ENCODE assay signal across 19 mouse cellular contexts in genomic region chr1:118402966-118403365, GRCm38 (mm10). TPM values are rescaled to one million over a fixed set of nuclear protein-coding genes. Genes with fewer than 3 reads are reported as not detected.
DNase-seq lines count a peak whose midpoint lies in the region; ATAC-seq and TF ChIP-seq lines count a peak whose summit lies in the region.
"Had no signal": no experiment of that assay in that cellular context is flagged by ENCODE, and none has a peak within 500 bp of the region (broad histone marks: within the 10 kb centered on the region; RNA-seq: fewer than 3 reads in every experiment).

No protein-coding gene starts in this region.

- no peak for DNase-seq in liver, embryonic 13.5 days
- DNase-seq in liver = no peak
- DNase-seq in ES-E14 (ENCODE audit: low read depth, low spot score) = no peak
- no peak for DNase-seq in liver, postnatal 0 days
- DNase-seq: adrenal gland, postnatal 25 days; cerebellum, adult 18-20 months; cerebellum, adult 9-11 months; forebrain, postnatal 0 days; gastrocnemius, postnatal 36 days; kidney, adult 2 months had no signal

- no peaks in the 10 kb centered on the region for H3K27me3 ChIP-seq in heart, embryonic 16.5 days (ENCODE audit: control insufficient read depth, insufficient read depth, low read length)
- H3K27me3 ChIP-seq in heart, embryonic 12.5 days (replicated peaks) = no peaks in the 10 kb centered on the region
- H3K27me3 ChIP-seq in liver, embryonic 13.5 days = no peaks in the 10 kb centered on the region
- no peaks in the 10 kb centered on the region for H3K27me3 ChIP-seq in liver, postnatal 0 days (ENCODE audit: insufficient read depth, low read length)
- H3K27me3 ChIP-seq: forebrain, embryonic 13.5 days; hindbrain, embryonic 12.5 days had no signal

- no peak overlapping the region for H3K9ac ChIP-seq in heart, embryonic 16.5 days (ENCODE audit: low read length)
- H3K9ac ChIP-seq in heart, embryonic 12.5 days = no peak overlapping the region
- peak overlapping the region; percentile 22; the same call in 1 of the 2 replicates for H3K9ac ChIP-seq in liver, embryonic 13.5 days
- no peak overlapping the region for H3K9ac ChIP-seq in ES-E14 (ENCODE audit: insufficient read depth, low read depth, low read length, poor library complexity, severe bottlenecking)
- H3K9ac ChIP-seq in liver, postnatal 0 days (replicated peaks) = no peak overlapping the region
- H3K9ac ChIP-seq: forebrain, embryonic 13.5 days; forebrain, postnatal 0 days; hindbrain, embryonic 12.5 days had no signal

- no peaks in the 10 kb centered on the region for H3K9me3 ChIP-seq in heart, embryonic 16.5 days (replicated peaks; ENCODE audit: control insufficient read depth, low read length)
- H3K9me3 ChIP-seq in heart, embryonic 12.5 days (replicated peaks) = no peaks in the 10 kb centered on the region
- H3K9me3 ChIP-seq in liver, embryonic 13.5 days (replicated peaks) = no peaks in the 10 kb centered on the region
- H3K9me3 ChIP-seq in ES-E14 (ENCODE audit: control insufficient read depth, insufficient read depth, low read depth, low read length) = no peaks in the 10 kb centered on the region
- no peaks in the 10 kb centered on the region for H3K9me3 ChIP-seq in liver, postnatal 0 days (ENCODE audit: low read length)
- H3K9me3 ChIP-seq: embryonic facial prominence, embryonic 10.5 days; forebrain, embryonic 13.5 days; hindbrain, embryonic 12.5 days had no signal

- no peak overlapping the region for H3K4me3 ChIP-seq in heart, embryonic 16.5 days (ENCODE audit: low read length)
- H3K4me3 ChIP-seq in heart, embryonic 12.5 days = no peak overlapping the region
- no peak overlapping the region for H3K4me3 ChIP-seq in liver, embryonic 13.5 days (replicated peaks)
- H3K4me3 ChIP-seq in ES-E14 (ENCODE audit: insufficient read depth in 1 of 2, low read depth in 1 of 2, low read length in 2 of 2, poor library complexity in 1 of 2, severe bottlenecking in 1 of 2) = no peak overlapping the region
- H3K4me3 ChIP-seq in liver, postnatal 0 days (ENCODE audit: low read depth, low read length) = no peak overlapping the region
- H3K4me3 ChIP-seq: embryonic facial prominence, embryonic 10.5 days; forebrain, embryonic 13.5 days; hindbrain, embryonic 12.5 days had no signal

- 0 out of 2 replicates have a peak overlapping the region, but pooled peaks have one; percentile 7 for H3K27ac ChIP-seq in heart, embryonic 16.5 days (ENCODE audit: low read length)
- H3K27ac ChIP-seq in heart, embryonic 12.5 days (ENCODE audit: poor library complexity, severe bottlenecking) = no peak overlapping the region; the same call in 1 of the 2 replicates
- no peak overlapping the region for H3K27ac ChIP-seq in liver, embryonic 13.5 days
- H3K27ac ChIP-seq in ES-E14 (ENCODE audit: insufficient read depth, low read depth, low read length, poor library complexity, severe bottlenecking) = peak overlapping the region; percentile 8; the same call in 1 of the 2 replicates
- H3K27ac ChIP-seq in liver, postnatal 0 days (ENCODE audit: low read depth) = peak overlapping the region; percentile 34; the same call in 1 of the 2 replicates
- H3K27ac ChIP-seq: embryonic facial prominence, embryonic 10.5 days; forebrain, embryonic 13.5 days; hindbrain, embryonic 12.5 days had no signal

- ATAC-seq in heart, embryonic 16.5 days (replicated peaks; ENCODE audit: extremely low read depth, insufficient read depth, low FRiP score) = no peak
- ATAC-seq in heart, embryonic 12.5 days (ENCODE audit: insufficient number of reproducible peaks, low FRiP score) = no peak
- peak; percentile 9; the same call in 1 of the 2 replicates for ATAC-seq in liver, embryonic 13.5 days (ENCODE audit: low read depth)
- ATAC-seq in liver, postnatal 0 days = no peak
- no peak for ATAC-seq in inflammation-experienced regulatory T-cells, adult 6 months
- ATAC-seq: activated CD4-positive, CD25-positive, alpha-beta regulatory T cell, adult 4 months; forebrain, embryonic 13.5 days; forebrain, postnatal 0 days; hindbrain, embryonic 16.5 days had no signal

- no peak overlapping the region for H3K4me2 ChIP-seq in heart, embryonic 16.5 days (ENCODE audit: low read depth, low read length)
- H3K4me2 ChIP-seq in heart, embryonic 12.5 days = no peak overlapping the region
- H3K4me2 ChIP-seq in liver, embryonic 13.5 days = no peak overlapping the region
- H3K4me2 ChIP-seq in liver, postnatal 0 days (ENCODE audit: low read depth, low read length) = no peak overlapping the region
- H3K4me2 ChIP-seq: forebrain, embryonic 13.5 days; heart, embryonic 11.5 days; hindbrain, embryonic 12.5 days had no signal

- in situ Hi-C loops in ES-E14 (cut with MboI; ENCODE audit: low sequenced_read_pairs in 2 of 2, unreplicated experiment in 2 of 2) = no loop called here

- 89% methylated on average over 6 of the region's 6 CpGs for WGBS in heart, embryonic 16.5 days
- 91% methylated on average over 6 of the region's 6 CpGs for WGBS in heart, embryonic 12.5 days
- WGBS in liver, embryonic 13.5 days (ENCODE audit: insufficient replicate concordance) = 74% methylated on average over 6 of the region's 6 CpGs
- WGBS in liver, postnatal 0 days (ENCODE audit: insufficient replicate concordance) = 67% methylated on average over 6 of the region's 6 CpGs

- TF ChIP-seq EP300 in liver, postnatal 0 days (IDR thresholded peaks at IDR 0.05; ENCODE audit: low read depth) = no peak

- H3K36me3 ChIP-seq in heart, embryonic 16.5 days (ENCODE audit: control insufficient read depth, insufficient read depth) = no peaks in the 10 kb centered on the region
- 0 out of 2 replicates have a peak, but pooled peaks cover 2% of the 10 kb centered on the region for H3K36me3 ChIP-seq in heart, embryonic 12.5 days
- no peaks in the 10 kb centered on the region; the same call in 1 of the 2 replicates for H3K36me3 ChIP-seq in liver, embryonic 13.5 days
- no peaks in the 10 kb centered on the region for H3K36me3 ChIP-seq in ES-E14 (ENCODE audit: control insufficient read depth, insufficient read depth, low read length, poor library complexity, severe bottlenecking)
- H3K36me3 ChIP-seq in liver, postnatal 0 days (replicated peaks; ENCODE audit: insufficient read depth, low read length) = no peaks in the 10 kb centered on the region; the same call in 1 of the 2 replicates
- H3K36me3 ChIP-seq: hindbrain, embryonic 12.5 days had no signal

- no peak for TF ChIP-seq CTCF in liver, postnatal 0 days (IDR thresholded peaks at IDR 0.05; ENCODE audit: low read depth)

- H3K4me1 ChIP-seq in heart, embryonic 16.5 days (ENCODE audit: control insufficient read depth, insufficient read depth, low read length) = peaks cover 23% of the 10 kb centered on the region
- peaks cover 44% of the 10 kb centered on the region for H3K4me1 ChIP-seq in heart, embryonic 12.5 days (replicated peaks)
- H3K4me1 ChIP-seq in liver, embryonic 13.5 days (replicated peaks) = peaks cover 34% of the 10 kb centered on the region
- peaks cover 9 to 11% of the 10 kb centered on the region in 2 experiments for H3K4me1 ChIP-seq in ES-E14 (ENCODE audit: control insufficient read depth in 2 of 2, insufficient read depth in 2 of 2, low read length in 2 of 2, poor library complexity in 1 of 2)
- H3K4me1 ChIP-seq in liver, postnatal 0 days (ENCODE audit: insufficient read depth) = peaks cover 7% of the 10 kb centered on the region

TF ChIP-seq in ES-E14, 5 proteins besides CTCF, POLR2A, EP300 and RAD21:
- TF ChIP-seq ZNF384 (IDR thresholded peaks at IDR 0.05; ENCODE audit: low read depth, low read length) = no peak
- no peak for TF ChIP-seq ZC3H11A (IDR thresholded peaks at IDR 0.05; ENCODE audit: borderline replicate concordance, low read depth, low read length)
- TF ChIP-seq CHD2 (IDR thresholded peaks at IDR 0.05; ENCODE audit: low read depth, low read length) = no peak
- no peak for TF ChIP-seq MAFK (IDR thresholded peaks at IDR 0.05; ENCODE audit: insufficient read depth, low read depth, low read length)
- TF ChIP-seq HCFC1 (IDR thresholded peaks at IDR 0.05; ENCODE audit: borderline replicate concordance, insufficient read depth, low read length) = no peak
TF ChIP-seq in ES-E14: peak in this region for 0.

RNA-seq across cellular contexts. Expression of gene Clasp1, which starts 14.1 kb away (rescaled TPM):
- polyA plus RNA-seq in heart, embryonic 16.5 days (2015; fragmentation: Nextera tagmentation; extraction: Ambion mirVana) = 86.8 and 101 TPM in 2 replicates
- 115 and 127 TPM in 2 replicates for polyA plus RNA-seq in heart, embryonic 12.5 days (2016; fragmentation: Nextera tagmentation; extraction: Ambion mirVana)
- 12.1 and 13.4 TPM in 2 replicates for polyA plus RNA-seq in liver, embryonic 13.5 days (2015; fragmentation: Nextera tagmentation; extraction: Ambion mirVana)
- total RNA-seq in ES-E14 (2012; rRNA removed) = 35.9 and 38.9 TPM in 2 replicates
- 5.4 and 6.4 TPM in 2 replicates for polyA plus RNA-seq in liver, postnatal 0 days (2015; fragmentation: Nextera tagmentation; extraction: Ambion mirVana)
- polyA plus RNA-seq in inflammation-experienced regulatory T-cells, adult 6 months (2017; shearing (Covaris generic)) = 10 to 100 TPM; 40.7 to 65.0 (median 41.0) TPM

Comparison
In these comparisons a context has a peak if more than half of its experiments do, and no peak if none do; other contexts are left out.
1. H3K27ac ChIP-seq: peak in heart, embryonic 16.5 days (single experiment), ES-E14 (single experiment) and liver, postnatal 0 days (single experiment); none in heart, embryonic 12.5 days (single experiment) and liver, embryonic 13.5 days (single experiment).